Mouse (Mus musculus): ENCODE measurements around the gene Armc12. TPM values are rescaled to one million over a fixed set of nuclear protein-coding genes. Genes with fewer than 3 reads are reported as not detected.

Gene Armc12
- polyA plus RNA-seq, 1 experiment: not detected

DNA sequence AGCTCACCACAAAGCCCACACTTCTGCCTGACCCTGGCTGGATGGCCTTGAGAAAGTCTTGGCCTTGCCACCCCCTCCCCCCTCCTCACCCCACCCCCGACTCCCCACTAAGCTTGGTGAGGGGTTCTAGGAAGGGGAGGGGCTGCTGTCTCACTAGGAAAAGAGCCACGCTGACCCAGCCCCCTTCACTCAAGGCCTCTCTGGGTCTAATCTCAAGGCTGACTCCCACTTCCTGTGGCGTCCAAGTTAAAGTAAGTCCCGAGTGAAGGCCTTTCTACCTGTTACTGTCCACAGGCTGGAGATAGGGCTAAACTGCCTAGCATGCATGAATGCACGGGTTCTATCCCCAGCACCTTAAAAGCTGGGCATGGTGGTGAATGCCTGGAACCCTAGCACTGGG, 23.1 kb upstream of the Armc12 start:
- no peak for TF ChIP-seq GATA1 (IDR thresholded peaks at IDR 0.05; ENCODE audit: low read length)

DNA sequence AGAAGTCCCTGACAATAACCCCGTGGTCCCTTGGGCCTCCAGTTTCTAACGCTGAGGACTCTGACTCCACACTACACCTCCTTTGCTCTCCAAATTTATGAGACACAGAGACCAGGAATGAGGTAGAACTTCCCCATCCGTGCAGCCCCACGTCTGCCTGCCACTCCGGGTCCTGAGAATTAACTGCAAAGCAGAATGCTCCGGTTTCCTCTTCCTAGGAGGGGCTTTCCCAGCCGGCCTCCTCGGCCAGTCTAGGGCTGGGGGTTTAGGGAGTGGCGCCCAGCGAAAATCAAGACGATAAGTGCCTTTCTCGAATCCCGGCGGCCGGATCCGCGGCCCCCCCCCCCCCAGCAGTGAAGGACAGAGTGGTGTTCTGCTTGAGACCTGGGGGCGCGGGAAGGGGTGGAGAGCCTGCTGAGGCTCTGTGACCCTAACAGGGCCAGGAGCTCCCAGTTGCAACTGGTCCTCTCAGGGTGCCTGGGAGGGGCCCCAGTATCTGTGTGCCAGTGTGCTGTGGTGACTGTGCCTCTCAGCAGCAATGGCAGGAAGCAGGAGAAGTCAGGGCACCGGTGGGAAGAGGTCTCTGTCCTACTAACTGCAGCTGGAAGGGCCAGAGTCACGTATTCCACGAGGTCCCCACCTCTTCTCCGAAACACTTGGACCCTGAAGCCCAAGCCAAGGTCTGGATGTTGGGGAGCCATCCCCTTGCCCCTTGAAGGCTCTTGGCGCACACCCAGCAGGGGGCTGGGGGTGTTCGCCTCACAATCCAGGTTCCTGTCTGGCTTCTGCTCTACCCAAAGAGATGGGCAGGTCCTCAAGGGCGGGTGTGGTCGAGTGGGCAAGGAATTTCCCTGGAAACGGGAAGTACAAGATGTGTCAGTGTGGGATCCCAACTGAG, 19.9 kb upstream of the Armc12 start:
- no peak for TF ChIP-seq GATA1 (IDR thresholded peaks at IDR 0.05; ENCODE audit: low read length)

DNA sequence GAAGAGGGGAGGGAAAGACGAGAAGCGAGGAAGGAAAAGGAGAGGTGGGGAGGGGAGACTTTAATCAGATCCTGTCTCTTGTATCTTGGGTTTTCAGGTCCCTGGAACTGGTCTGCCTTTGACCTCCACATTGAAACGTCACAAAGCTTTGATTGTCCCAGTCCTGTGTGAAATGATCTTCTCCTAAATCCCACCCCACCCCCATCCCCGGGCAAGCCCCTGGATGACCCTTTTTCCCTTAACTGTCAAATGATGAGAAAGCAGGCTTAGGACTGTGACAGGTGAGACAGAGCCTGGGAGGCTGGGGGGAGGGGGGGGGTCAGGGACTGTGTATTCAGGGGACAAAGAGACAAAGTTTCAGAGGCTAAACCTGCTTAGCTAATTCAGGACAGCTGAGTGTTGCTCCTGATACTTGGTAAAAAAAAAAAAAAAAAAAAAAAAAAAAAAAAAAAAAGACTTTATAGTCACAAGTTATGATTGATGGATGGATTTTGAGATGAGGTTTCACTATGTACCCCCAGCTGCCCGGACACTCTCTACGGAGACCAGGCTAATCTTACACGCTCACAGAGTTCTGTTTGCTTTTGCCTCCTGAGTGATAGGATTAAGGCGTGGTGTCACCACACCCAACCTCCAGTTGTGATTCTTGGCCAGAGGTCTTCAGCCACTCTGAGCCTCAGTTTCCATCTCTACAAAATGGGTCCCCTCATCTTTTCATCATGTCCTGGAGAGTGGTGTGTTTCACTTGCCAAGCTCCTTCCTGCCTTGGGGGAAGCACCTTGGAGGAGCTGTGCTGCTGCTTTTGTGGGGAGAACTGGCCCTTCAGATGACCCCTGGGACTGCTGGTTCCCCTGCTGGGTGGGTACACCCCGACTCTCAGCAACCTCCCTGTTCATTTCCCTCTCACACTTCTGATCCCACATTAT, 18.7 kb upstream of the Armc12 start:
- no peak for TF ChIP-seq GATA1 (IDR thresholded peaks at IDR 0.05; ENCODE audit: low read length)

DNA sequence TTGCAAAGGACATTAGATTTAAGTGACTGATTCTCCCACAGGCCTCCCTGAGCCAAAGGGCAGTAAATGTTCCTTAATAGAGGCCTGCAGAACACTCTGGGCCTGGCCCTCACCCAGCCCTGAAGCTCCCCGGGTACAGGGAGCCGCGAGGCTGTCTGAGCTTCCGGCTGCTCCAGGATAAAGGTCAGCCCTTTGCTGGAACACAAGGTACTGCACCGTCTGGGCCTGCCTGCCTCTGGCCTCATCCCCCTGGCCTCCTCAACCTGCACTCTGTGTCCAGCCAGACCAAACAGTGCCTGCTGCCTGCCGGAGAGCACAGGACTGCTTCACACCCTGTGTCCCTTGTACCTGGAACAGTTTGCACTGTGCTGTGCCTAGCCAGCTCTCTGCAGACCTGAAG, 17.9 kb upstream of the Armc12 start:
- no peak for TF ChIP-seq GATA1 (IDR thresholded peaks at IDR 0.05; ENCODE audit: low read length)

DNA sequence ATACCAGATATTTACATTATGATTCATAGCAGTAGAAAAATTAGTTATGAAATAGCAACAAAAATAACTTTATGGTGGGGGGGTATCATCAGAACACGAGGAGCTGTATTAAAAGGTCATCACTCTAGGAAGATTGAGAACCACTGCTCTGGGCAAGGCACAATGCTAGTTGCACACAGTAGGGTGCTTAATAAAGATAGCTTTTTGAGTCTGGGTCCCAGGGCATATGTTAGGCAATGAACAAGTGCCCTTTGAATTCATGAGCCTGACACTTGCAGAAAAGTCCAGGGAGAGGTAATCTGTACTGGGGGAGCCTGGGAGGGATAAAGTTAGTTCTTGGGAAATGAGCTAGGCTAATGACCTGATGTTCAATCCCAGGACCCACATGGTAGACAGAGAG, 17.3 kb upstream of the Armc12 start:
- TF ChIP-seq GATA1 (IDR thresholded peaks at IDR 0.05; ENCODE audit: low read length): no peak

DNA sequence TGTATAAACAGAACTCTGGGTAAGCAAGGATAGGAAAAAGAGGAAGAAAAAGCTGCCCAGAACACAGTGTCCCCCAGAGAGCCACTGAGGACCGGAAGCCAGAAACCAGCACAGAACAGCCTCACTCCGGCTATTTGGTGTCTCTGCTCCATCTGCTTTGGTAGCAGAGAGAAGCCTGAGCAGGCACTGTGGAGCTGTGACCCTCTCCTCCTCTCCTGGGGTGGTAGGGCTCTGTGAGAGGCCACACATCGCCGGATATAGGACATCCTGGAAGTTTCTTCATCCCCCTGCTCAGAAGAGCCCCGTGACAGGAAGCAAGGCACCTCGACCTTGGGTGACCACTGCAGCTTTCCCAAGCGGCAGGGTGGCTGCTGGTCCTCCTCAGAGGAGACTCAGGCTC, 16.8 kb upstream of the Armc12 start:
- TF ChIP-seq GATA1 (IDR thresholded peaks at IDR 0.05; ENCODE audit: low read length): no peak

DNA sequence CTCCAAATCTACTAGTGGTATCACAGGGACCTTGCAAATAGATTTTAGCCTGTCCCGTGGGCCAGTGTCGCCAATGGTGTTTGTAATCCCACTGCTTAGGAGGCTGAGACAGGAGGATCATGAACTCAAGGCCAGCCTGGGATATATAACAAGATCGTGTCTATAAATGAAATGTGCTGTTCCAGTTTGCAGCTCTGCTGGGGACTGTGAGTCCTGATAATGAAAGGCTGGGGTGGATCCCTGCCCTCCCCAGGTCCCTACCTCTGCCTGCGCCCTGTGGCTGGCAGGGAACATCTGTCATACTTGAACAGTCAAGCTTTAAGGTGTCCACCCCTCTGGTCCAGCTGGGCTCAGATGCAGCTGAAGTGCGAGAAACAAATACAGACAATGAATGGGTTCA, 16.1 kb upstream of the Armc12 start:
- no peak for TF ChIP-seq GATA1 (IDR thresholded peaks at IDR 0.05; ENCODE audit: low read length)

DNA sequence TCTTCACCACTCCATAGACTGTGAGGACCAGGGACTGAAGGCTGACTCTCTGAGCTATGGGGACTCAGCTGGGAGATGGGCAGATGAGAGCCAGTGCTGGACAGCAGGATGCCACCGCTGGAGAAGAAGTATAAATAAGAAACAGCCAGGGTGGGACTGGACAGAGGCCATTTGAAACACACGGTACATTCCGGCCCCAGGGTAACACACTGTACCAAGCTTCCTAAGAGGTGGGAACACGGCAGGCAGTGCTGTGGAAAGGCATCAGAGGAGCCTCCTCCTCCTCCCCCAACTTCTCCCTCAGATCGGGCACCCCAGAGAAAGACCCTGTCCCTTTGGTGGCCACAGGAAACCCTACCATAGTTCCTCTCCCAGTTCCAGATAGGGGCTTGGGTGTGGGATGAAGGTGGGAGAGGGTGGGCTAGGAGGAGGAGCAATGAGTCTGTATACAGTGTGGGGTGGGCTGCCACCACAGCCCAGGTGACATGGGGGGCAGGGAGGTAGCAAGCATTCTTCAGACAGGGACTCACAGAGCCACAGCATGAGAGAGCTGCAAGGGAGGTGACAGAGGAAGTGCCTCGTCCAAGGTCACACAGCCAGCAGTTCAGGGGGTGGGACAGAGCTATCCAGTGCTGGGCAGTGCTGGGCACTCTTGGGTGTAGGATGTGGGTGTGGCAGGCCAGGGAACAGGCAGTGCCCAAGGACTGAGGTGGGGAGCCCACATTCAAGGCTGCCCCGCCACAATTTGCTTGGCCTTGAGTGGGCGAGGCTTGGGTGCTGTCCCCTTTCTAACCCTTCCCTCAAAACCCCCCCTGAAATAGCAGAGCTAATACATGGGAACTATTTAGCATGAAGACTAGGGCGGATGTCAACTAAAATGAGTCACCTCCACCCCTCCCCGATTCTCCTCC, 14.9 kb upstream of the Armc12 start:
- TF ChIP-seq GATA1 (IDR thresholded peaks at IDR 0.05; ENCODE audit: low read length): no peak

DNA sequence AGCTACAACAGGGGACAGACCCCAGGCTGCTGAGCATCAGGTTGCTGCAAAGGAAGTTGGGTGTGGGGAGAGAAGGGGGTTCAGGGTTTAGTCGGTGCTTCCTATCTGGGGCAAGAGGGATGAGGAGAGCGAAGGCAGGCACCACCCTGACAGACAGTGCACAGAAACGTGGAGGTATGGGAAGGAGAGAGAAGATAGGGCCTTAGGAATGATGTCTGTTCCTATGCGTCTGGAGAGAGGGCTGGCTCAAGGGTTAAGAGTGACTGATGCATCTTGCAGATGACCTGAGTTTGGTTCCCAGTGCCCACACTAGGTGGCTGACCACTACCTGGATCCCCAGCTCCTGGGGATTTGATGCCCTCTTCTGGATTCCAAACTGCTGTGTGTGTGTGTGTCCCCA, 13.7 kb upstream of the Armc12 start:
- no peak for TF ChIP-seq GATA1 (IDR thresholded peaks at IDR 0.05; ENCODE audit: low read length)

DNA sequence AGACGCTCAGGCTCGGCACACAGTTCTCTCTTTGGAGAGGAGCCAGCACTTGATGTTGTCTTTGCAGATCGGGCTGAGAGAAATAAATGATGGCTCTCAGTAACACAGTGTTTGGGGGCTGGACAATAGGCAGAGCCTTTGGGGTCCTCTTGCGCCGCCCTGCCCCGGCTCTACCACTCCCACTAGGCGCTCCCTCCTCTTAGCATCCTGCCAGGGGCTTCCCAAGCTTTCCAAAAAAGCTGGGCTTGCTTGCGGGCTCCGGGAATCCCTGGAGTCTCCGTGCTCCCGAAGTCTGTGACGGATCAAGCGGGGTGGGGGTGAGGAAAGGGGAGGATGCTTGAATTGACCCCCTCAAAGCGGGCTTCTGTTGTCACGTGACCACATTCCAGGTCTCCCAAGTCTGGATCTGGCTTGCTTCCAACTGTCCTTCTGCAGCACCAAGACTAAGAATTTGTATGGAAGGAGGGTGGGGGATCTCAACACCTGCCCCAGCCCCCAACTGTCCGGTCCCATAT, 13.1 kb upstream of the Armc12 start, which contains the start of gene Fkbp5:
Fkbp5 (minus strand) TSS at position 87 of the 515 bp plus-strand sequence.
- no peak for TF ChIP-seq GATA1 (IDR thresholded peaks at IDR 0.05; ENCODE audit: low read length)

DNA sequence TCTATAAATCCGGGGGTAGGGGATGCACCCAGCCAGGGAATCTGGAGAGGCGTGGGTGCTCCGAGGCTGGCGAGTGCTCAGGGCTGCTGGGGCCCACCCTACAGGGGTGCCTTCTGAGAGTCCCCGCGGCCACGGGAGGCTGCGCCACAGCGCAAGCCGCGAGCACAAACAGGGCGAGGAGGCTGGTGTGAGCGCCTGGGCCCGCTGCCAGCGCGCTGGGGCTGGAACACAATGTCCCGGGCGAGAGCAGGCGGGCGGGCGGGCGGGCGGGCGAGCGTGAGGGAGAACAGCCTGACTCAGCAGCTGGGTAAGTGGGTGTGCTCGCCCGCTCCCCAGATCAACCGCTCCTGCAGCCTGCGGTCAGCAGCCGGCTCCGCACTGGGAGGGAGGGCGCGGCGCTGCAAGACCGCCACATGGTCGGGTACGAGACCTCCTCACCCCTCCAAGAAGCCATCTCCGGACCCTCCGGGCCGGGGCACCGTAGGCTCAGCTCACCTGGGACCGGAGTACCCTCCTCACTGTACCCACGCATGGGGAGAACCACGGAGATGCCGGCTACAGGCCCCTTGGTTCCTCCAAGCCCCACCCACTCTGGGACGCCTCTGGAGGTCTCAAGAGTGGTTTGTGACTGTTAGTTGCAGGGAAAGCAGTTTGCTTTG, 12.5 kb upstream of the Armc12 start:
- TF ChIP-seq GATA1 (IDR thresholded peaks at IDR 0.05; ENCODE audit: low read length): no peak

DNA sequence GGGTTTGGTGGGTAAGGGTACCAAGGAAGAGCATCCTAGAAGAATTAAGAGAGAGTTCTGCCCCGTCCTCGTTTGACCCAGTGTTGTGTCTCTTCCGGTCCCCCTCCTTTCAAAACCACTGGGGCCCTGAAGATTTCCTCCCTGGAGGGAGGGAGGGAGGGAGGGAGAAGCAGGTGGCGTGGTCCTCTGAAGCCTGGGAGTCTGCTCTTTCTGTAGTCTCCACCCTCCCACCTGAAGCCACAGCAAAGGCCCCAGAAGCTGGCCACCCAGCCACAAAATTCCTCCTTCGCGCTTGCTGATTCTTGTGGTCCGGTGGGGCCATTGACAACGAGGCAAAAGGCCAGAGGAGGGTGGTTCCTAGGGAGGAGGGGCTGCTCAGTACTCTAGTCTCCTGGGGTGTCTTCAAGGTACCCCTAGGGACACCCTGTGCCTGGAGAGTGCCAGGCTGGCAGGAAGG, 12.0 kb upstream of the Armc12 start:
- no peak for TF ChIP-seq GATA1 (IDR thresholded peaks at IDR 0.05; ENCODE audit: low read length)

DNA sequence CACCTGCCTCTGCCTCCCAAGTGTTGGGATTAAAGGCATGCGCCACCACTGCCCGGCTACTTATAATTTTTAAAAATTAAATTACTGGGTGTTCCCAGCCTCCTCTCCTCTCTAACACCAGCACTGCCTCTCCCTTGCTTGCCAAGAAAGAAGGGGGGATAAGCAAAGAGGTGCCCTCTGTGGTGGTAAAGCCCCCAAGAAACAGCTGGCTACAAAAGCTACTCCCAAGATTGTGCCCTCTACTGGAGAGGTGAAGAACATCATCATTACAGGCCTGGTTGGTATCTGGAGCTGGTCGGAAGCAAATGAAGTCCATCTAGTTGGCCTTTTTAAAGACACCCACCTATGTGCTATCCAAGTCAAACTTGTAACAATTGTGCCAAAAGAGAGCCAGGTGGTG, 10.8 kb upstream of the Armc12 start:
- no peak for TF ChIP-seq GATA1 (IDR thresholded peaks at IDR 0.05; ENCODE audit: low read length)

DNA sequence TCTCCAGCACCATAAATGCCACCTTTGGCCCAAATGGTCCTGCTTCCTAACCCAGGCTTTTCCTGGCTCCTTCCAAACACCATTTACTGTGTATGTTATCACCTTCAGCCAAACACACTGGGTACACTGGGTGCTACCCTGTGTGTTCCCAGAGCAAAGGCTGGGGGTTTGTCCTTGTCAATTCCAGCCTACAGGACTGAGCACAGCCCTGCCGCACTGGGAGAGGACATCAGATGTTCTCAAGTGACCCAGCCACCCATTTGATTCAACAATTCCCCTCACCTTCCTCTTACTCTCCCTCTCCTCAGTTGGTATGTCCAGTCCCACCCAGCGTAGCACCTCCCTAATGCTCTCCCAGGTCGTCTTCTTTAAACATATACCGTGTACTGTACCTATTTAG, 10.0 kb upstream of the Armc12 start:
- no peak for TF ChIP-seq GATA1 (IDR thresholded peaks at IDR 0.05; ENCODE audit: low read length)
